Mouse (Mus musculus) right cerebral cortex, postnatal 36 days (tissue): ENCODE results near the gene Nudt3.
A peak's percentile ranks its signal among the peaks of the same experiment; 100 is the strongest.

Source experiments
- DNase-seq, 2 experiments: peaks; one replicate each; pipeline ENCODE4 v3.0.0; 2022; ENCODE audit warnings: low spot score in 2 of 2, mixed read lengths in 1 of 2

Gene Nudt3

DNA sequence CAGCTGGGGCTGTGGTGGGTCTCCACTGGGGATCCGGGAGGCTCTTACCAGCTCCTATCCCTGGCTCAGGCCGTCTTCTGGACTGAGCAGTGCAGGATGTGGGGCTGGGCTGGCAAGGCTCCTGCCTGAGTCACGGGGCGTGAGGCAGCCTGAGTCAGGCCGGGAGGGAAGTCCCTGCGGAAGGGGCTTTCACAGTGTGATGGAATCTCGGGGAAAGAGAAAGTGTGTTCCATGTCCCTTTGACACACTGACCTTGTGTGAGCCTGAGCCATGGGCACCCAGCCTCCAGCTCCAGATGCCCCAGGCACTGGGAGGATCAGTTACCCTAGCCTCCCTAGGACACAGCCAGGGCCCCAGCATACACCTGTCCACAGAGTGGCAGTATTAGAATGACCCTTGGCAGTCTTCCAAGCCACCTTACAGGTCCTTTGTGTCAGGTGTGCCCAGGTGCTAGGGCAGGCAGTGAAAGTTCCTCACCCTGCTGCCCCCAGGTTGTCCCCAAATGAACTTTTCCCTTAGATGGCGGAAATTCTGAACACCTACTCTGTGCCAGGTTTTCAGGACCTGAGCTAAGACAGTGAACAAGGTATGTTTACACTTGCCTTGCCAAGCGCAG lies 75.9 kb downstream of the Nudt3 start:
- no peak for DNase-seq

DNA sequence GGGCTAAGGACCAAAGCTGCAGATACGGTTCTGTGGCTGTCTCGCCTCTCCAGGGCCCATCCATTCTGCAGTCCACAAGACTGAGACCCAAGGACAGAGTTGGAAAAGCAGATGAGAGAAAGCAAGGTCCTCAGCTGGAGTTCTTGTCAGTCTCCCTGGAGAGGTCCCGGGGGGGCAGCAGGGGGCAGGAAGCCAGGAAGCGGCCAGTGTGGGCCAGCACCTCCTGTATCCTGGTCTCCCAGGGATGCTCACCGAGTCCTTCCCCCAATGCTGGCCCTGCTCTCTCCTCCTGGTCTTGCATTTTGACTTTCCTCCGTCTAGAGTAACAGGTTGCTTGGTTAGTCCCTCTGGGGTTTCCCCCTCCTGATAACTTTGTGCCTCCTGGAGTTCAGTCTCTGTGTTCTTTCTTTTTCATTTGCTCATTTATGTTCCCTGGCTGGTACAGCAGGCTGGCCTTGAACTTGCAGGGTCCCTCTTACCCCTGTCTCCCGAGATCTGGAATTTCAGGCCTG lies 76.7 kb downstream of the Nudt3 start:
- DNase-seq: no peak

GRCm38 (mm10) chr17:27545991-27546390 lies 77.3 kb downstream of the Nudt3 start:
- no peak for DNase-seq

- peak; percentile 56 to 73 for DNase-seq
These were observed 78.7 kb downstream of the Nudt3 start for GRCm38 (mm10) chr17:27544551-27544950.

DNA sequence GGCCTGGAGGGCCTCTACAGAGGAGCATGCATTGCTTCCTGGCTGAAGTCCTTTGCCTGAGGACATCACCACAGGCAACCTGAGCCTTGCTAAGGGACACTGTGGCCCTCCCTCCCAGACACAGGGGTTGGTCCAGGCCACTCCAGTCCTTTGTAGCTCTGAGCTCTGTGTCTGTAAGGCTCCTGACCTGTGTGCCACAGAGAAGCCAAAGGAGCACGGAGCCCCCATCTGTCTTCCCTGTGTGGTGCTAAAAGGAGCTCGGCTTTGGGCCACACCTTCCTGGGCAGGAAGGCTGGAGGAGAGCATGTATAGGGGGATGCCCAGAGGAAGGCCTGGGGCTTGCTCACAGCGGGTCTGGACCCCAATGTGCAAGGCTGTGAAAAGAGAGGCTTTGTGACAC lies 81.3 kb downstream of the Nudt3 start:
- DNase-seq: no peak

DNA sequence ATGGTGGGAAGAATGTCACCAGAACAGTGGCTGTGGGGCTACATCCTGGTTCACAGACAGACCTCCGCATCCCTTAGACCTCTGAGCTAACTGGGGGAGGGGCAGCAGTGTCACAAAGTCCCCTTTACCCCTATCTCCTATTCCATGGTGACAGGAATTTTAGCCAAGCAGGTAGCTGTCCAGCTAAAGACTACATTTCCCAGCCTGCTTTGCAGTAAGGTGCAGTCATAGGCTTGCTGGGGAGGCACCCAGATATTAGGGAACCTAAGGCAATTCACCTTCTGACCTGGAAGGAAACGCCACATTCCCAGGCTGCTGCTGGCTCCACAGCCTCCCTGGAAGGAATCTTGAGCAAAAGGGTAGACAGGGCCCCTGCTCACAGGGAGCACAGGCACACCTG lies 82.0 kb downstream of the Nudt3 start:
- no peak for DNase-seq

DNA sequence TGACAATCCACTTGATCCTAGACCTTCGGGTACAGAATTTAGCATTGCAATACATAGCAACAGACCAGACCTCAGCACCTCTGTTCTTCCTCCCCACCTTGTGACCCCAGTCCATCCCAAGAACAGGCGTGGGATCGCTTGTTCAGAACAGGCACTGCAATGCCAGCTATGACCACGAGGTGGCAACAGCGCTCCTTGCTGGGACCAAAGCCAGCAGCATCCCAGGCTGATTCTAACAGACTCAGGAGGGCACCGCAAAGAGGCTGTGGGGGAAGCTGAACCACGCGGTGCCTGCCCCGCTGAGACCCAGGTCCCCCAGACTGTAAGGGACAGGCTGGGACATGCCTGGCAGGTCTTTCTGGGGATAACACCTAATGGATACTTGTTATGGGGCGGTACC lies 88.6 kb downstream of the Nudt3 start:
- DNase-seq: peak; percentile 75 to 76

DNA sequence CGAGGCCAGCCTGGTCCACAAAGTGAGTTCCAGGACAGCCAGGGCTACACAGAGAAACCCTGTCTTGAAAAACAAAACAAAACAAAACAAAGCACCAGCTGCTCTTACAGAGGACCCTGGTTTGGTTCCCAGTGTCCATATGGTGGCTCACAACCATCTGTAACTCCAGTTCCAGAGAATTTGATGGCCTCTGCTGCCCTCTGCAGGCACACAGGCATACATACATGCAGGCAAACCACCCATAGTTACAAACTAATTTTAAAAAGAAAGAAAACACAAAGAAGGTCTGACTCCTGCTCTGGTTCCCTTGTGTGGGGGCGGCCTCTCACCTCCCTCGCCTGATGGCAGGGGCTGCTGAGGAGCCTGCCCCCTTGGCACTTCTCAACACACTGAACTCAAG lies 89.9 kb downstream of the Nudt3 start:
- no peak for DNase-seq

- no peak for DNase-seq
These were observed 91.2 kb downstream of the Nudt3 start for GRCm38 (mm10) chr17:27532095-27532494.
